Mouse (Mus musculus) lung, adult 18-20 months (tissue): ENCODE measurements around the gene Taar7a.

Experiments
- DNase-seq, 2 experiments: peaks; one replicate each; pipeline ENCODE4 v3.0.0; 2022; ENCODE audit warnings: mixed read lengths in 2 of 2

Gene Taar7a

DNA sequence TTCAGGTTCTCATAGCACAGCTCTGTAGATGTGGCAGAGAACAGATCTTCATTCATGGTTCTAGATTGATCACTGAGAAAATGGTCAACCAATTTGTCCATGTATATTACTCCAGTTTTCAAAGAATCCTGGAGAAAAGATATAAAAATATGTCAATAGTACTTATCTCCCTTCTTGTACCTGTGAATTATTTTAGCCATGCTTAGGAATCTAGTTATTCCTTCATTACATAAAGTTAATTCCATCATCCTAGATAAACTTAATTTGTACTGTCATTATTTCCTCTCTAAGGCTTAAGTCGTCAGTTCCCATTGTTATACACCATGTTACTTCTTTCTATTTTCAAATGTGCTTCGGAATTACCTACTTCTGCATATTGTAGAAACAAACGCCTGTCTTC lies at the start of gene Taar7a:
Taar7a (minus strand) TSS at position 101 of the 400 bp plus-strand sequence.
- no peak for DNase-seq

DNA sequence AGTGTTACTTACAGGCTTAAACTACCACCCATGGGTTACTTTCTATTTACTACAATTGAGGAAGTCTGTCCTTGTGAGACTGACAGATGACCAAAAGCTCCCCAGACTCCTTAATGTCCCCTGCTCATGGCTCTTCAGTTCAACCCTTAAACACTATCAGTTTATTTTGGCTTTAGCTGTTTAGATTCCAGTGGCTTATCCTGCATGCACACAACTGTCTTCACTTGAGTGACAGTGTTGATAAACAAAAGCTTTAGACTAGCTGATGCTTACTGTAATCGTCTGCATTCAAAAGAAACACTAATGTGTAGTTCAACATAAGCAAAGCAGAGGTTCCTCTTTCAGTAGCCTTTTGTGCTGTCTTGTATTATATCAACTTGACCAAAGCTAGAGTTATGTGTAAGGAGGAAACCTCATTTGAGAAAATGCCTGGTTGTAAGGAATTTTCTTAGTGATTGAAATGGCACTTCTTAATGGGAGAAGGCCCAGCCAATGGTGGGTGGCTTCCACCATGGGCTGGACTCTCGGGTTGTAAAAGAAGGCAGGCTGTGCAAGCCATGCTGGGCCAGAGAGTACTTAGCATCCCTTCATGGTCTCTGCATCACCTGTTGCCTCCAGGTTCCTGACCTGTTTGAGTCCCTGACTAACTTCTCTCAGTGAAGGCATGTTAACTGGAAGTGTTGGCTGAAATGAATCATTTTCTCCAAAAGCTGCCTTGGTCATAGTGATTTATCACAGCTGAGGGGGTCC lies 47.0 kb upstream of the Taar7a start:
- no peak for DNase-seq

DNA sequence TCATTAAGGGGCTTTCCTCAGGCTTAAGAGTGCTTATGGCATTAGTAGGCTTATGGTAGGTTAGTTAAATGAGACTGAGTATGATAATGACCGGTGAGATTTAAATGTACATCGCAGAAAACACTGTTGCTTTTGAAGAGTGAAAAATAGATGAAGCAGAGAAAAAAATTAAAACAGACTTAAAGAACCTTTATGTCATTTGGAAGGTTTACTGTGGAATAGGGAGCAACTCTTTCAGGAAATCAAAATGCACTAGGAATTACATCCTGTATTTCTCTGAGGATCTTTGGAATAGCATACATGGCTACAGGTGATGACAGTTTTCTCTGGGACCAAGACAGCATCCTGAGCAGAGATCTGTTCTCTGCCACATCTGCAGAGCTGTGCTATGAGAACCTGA lies 44.0 kb upstream of the Taar7a start, which contains the start of gene Taar7e:
Taar7e (plus strand) TSS at position 301 of the 400 bp plus-strand sequence.
- no peak for DNase-seq

DNA sequence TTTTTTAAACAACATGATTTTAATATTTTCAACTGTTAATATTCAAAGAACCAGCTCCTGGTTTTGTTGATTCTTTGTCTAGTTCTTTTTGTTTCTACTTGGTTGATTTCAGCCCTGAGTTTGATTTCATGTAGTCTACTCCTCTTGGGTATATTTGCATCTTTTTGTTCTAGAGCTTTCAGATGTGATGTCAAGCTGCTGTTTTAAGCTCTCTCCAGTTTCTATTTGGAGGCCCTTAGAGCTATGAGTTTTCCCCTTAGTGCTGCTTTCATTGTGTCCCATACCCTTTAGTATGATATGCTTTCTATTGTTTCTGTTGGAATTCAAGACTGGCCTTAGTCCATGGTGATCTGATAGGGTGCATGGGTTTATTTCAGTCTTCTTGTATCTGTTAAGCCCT lies 38.1 kb upstream of the Taar7a start:
- DNase-seq = no peak

DNA sequence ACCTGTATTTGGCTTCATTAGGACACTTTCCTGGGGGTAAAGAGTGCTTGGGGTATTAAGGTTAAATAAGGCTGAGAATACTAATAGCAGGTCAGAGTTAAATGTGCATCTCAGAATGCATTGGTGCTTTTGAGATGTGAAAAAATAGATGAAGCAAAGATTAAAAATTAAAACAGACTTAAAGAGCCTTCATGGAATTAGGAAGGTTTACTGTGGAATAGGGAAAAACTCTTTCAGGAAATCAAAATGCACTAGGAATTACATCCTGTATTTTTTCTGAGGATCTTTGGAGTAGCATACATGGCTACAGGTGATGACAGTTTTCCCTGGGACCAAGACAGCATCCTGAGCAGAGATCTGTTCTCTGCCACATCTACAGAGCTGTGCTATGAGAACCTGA lies 33.6 kb upstream of the Taar7a start, which contains the start of gene Taar7d:
Taar7d (plus strand) TSS at position 301 of the 400 bp plus-strand sequence.
- DNase-seq = no peak

DNA sequence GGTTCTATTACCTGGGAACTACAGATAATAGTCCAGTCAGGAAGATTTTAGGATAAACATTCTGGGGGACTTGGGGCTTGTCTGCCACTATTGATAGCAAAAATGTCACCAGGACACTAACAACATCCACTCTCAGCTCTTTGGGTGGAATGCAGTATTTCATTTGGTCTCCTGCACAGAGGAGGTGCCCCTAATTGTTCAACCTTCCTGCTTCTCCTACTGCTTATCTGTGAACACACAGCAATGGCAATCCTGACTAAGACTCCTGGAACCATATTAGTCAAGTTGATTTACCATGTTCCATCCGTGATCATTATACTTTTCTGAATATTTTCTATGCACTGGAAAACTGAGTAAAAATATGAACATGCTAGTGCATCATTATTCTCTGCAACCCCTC lies 14.9 kb upstream of the Taar7a start:
- no peak for DNase-seq

DNA sequence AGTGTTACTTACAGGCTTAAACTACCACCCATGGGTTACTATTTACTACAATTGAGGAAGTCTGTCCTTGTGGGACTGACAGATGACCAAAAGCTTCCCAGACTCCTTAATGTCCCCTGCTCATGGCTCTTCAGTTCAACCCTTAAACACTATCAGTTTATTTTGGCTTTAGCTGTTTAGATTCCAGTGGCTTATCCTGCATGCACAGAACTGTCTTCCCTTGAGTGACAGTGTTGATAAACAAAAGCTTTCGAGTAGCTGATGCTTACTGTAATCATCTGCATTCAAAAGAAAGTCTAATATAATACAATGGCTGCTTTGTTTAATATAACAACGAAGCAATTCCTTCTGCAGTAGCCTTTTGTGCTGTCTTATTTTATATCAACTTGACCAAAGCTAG lies 13.8 kb upstream of the Taar7a start:
- DNase-seq = no peak

DNA sequence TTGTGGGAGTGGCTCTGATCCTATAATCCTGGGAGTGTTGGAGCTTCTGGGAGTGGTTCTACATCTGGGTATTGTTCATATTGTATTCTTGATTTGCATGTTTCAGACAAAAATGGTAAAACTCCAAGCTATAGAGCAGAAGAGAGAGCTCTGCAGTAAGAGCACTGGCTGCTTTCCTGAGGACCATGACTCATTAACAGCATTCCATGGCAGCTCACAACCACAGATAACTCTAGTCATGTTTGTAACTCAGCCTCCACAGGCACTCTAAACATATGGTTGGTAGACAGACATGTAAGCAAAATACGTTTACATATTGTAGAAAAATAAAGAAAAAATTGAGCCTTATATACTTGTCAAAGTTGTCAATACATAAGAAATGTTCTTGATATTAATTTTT lies 13.2 kb upstream of the Taar7a start:
- DNase-seq = no peak

DNA sequence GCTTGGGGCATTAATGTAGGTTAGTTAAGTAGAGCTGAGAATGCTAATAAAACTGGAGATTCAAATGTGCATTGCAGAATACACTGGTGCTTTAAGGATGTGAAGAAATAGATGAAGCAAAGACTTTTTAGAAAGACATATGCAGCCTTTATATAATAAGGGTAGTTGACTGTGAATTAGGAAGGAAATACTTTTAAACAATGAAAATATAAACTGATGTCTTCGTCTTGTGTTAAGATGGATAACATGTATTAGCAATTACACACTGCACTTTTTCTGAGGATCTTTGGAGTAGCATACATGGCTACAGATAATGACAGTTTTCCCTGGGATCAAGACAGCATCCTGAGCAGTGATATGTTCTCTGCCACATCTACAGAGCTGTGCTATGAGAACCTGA lies 6.4 kb upstream of the Taar7a start, which contains the start of gene Taar7b:
Taar7b (plus strand) TSS at position 301 of the 400 bp plus-strand sequence.
- no peak for DNase-seq

DNA sequence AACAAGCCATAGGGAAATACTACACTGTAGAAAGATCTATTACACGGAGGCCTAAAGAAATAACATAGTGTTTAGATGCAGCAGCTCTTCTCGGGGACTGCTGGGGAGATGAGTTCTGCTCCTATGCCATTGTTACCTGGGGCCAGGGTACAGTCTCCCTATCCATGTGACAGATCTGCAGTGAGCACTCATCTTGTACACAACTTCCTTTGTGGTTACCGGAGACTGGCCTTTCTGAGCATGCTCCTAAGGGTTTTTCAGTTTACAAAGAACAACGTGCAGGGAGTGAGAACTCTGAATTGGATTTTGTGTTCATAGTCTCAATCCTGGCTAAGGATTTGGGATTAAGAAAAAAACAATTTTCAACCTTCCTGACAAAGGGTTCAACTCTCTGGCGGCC lies 6.9 kb downstream of the Taar7a start:
- DNase-seq = no peak

DNA sequence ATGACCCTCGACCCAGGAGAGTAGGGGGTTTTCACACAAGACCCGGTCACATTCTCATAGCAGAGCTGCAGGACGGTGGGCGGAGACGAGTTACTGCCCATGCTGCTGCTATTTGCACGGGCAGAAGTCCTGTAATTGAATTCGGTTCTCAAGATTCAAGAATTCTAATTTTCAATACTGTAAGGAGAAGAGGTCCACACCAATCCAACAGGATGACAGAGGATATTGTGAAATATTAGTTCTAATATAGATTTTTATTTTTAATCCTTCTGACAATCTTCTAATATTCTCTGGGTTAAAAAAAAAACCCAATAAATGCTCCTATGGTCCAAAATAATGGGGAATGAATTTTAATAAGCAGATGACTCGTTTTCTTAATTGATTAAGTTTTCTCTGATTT lies 7.7 kb downstream of the Taar7a start, which contains the start of gene Taar6:
Taar6 (minus strand) TSS at position 101 of the 400 bp plus-strand sequence.
- DNase-seq = no peak

DNA sequence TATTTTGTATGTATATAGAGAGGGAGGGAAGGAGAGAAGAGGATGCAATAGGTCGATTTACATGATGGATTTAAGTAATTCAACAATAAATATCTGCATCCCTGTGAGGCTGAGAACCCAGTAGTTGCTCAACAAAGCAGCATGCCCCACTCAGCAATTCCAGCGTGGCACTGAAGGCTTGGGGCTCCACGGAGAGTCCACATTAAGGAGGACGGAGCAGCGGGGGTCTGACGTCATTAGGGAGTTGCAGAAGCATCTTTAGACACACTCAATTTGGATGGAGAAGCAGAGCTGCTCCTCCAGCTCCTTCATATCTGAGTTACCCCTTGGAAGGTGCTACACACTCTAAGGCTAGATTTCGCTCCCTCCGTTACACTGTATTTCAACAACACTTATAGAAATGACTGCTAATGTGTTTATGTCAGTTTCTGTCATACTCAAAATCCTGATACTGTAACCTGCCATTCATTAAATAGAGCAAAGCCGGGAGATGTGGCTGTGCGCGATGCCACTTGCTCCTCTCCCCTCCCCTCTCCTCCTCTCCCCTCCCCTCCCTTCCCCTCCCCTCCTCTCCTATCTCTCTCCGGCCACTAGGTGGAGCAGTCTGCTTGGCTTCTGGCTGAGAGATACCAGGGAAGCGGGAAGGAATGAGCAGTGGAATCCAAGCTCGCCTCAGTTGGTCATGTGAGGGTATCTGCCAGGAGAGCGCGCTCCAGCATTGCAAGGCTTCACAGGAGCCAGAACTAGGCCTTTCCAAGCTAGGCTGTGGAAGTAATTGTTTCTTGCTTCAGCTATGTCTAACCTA lies 14.2 kb downstream of the Taar7a start:
- peak; percentile 55 to 58 for DNase-seq

DNA sequence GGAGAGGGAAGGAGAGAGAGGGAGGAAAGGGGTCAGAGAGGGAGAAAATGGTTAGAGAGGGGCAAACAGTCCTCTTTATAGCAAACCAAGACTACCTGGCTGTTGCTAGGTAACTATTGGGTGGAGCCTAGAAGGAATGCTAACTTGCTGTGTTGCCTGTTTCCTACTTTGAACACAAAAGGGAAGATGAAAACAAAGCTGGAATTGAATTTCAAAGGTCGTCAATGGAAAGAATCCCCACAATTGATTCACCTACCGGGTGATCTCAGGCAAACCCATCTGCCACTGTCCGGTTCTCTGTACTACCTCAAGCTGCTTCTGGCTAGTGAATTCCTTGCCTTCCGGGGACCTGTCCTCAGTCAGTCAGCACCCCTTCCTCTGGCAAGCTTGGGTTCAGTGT lies 15.3 kb downstream of the Taar7a start:
- no peak for DNase-seq

DNA sequence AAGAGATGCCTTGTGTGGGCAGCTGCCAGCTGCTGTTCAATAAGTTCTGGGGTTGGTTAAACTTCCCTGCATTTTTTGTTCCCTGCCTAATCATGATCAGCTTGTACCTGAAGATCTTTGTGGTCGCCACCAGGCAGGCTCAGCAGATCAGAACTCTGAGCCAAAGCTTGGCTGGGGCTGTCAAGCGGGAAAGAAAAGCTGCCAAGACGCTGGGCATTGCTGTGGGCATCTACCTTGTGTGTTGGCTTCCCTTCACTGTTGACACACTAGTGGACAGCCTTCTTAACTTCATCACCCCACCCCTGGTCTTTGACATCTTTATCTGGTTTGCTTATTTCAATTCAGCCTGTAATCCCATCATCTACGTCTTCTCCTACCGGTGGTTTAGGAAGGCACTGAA lies 22.0 kb downstream of the Taar7a start:
- DNase-seq = no peak

DNA sequence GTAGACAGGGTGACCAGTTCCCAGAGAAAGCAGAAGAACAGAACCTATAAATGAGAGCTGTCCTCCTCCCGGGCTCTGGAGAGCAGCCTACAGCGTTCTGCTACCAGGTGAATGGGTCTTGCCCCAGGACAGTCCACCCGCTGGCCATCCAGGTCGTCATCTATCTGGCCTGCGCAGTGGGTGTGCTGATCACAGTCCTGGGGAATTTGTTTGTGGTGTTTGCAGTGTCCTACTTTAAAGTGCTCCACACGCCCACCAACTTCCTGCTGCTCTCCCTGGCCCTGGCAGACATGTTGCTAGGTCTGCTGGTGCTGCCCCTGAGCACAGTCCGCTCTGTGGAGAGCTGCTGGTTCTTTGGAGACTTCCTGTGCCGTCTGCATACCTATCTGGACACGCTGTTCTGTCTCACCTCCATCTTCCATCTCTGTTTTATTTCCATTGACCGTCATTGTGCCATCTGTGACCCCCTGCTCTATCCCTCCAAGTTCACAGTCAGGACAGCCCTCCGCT lies 22.6 kb downstream of the Taar7a start, which contains the start of gene Taar5:
Taar5 (plus strand) TSS at position 51 of the 510 bp plus-strand sequence.
- DNase-seq = no peak

DNA sequence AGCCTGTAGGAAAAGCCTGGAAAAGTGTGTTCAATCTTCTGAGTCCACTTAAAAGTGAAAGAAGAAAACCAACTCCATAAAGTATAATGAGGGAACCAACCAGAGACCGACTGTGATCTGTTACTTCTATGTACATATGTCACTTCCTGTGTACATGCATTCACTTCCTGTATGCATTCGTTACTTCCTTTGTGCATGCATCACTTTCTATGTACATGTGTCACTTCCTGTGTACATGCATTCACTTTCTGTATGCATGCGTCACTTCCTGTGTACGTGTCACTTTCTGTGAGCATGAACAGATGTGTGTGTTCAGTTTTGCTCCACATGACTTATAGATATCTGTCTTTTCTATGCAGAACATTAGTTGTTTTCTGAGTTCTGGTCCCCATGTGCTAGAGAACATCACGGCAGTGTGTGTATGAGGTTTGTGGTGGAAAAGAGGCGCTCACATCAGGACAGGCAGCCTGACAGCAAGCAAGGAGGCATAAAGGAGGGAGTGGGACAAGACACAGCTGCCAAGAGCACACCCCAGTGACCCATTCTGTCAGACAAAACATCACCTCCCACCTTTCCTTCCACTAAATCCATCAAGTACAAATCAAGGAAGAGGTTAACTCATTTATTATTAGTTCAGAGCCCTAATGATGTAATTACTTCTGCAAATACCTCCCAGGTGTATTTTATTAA lies 28.2 kb downstream of the Taar7a start:
- DNase-seq = no peak

DNA sequence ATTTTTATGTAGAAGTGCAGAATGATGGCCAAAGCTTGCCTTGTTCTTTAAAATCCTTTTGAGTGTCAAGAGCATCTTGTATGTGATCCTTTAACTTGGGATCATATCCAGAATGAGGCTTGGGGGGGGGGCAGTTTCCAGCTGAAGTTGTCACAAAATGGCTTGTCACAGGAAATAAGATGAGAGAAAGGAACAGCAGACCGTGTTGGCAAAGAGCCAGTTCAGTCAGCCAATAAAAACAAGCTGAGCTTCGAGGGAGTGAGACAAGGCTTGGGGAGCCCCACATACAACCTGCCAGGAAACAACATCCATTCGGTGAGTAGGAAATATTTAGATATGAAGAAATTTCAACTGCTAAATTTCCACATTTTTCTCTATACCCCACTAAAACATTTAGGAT lies 29.8 kb downstream of the Taar7a start:
- DNase-seq = no peak

DNA sequence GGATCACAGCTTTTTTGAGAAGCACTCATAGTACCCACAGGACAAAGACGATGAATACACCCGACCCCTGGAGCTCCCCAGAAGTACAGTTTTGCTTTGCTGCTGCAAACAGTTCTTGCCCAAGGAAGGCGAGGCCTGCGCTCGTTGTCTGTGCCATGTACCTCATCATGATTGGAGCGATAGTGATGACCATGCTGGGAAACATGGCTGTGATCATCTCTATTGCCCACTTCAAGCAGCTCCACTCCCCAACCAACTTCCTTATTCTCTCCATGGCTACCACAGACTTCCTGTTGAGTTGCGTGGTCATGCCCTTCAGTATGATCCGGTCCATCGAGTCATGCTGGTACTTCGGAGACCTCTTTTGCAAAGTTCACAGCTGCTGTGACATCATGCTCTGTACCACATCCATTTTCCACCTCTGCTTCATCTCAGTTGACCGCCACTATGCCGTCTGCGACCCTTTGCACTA lies 32.8 kb downstream of the Taar7a start, which contains the start of gene Taar4:
Taar4 (plus strand) TSS at position 51 of the 472 bp plus-strand sequence.
- DNase-seq = no peak

DNA sequence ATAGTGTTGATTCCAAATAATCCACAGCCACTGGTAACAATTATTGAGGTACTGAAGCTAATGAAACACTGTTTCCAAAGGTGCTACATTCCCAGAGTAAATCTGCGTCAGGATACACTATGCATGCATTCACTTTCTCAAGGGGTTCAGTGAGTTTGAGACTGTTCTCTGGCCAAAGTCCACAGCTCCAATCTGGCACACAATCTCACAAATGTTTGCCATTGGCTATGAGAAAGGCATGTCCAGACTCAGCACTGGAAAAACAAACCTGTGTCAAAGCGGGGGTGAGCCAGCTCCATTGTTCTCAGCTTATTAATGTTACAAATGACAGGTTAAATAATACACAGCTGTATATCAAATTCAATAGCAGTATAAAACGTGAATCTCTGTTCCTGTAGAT lies 34.2 kb downstream of the Taar7a start:
- DNase-seq = peak in 1 of 2 experiments; percentile 27

DNA sequence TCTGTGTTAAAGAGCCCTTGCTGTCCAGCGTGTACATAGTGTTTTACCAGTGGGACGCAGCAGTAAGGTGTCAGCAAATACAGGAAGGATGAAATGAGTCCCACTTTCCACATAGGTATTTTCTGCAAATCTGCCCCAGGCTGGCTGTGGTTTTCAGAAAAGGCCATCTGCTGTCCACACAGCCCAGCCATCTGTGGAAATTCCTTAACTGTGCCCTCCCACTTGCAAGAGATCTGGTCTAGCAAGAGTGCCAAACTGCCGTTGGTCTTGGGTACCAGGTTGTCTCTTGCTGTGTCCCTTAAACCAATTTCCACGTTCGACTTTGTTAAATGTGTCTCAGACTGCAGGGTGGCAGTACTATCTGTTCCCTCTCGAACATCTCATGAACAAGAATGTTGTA lies 41.6 kb downstream of the Taar7a start:
- no peak for DNase-seq

DNA sequence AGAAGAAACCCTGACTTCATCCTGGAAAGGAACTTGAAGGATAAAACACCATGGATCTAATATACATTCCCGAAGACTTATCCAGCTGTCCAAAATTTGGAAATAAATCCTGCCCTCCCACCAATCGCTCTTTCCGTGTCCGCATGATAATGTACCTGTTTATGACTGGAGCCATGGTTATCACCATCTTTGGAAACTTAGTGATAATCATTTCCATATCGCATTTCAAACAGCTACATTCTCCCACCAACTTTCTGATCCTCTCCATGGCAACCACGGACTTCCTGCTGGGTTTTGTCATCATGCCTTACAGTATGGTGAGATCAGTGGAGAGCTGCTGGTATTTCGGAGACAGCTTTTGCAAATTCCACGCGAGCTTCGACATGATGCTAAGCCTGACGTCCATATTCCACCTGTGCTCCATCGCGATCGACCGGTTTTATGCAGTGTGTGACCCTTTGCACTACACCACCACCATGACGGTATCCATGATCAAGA lies 43.7 kb downstream of the Taar7a start, which contains the start of gene Taar3:
Taar3 (plus strand) TSS at position 51 of the 498 bp plus-strand sequence.
- no peak for DNase-seq

DNA sequence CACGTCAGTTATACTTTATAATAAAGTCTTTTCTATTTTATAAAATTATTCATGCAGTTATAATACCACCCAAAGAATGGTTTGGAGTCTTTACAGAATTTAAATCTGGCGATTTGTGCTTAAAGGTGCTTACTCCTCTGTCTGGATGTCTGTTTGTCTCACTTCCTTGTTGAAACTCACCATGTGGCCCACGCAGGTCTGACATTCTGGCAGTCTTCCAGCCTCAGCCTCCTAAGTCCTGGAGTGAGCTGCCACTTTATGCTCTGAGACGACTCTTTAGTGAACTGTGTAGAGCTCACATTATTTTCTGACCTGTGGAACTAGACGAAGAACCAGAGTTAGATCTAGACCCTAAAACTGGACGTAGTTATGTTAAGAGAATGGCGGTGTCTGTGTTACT lies 45.3 kb downstream of the Taar7a start:
- DNase-seq = peak in 1 of 2 experiments; percentile 17
